Mouse (Mus musculus) gastrocnemius, adult 8-10 months (tissue): ENCODE results near the gene Bdh1. TPM values are rescaled to one million over a fixed set of nuclear protein-coding genes. Genes with fewer than 3 reads are reported as not detected.
A peak's percentile ranks its signal among the peaks of the same experiment; 100 is the strongest.
"Not testable (repeated sequence)": the region's sequence is repeated elsewhere in the genome, so short reads cannot be mapped to it uniquely, and the experiment has no call there.

Source experiments
- DNase-seq, 2 experiments: peaks; one replicate each; pipeline ENCODE4 v3.0.0; 2022; ENCODE audit warnings: low spot score in 2 of 2
- total RNA-seq, 4 experiments: library from RNA; stranded (reverse); gene quantifications; 2 replicates each; pipeline ENCODE4 v1.2.4; 2022

Bdh1 gene
- 10 to 100 TPM; 59.5 to 93.6 (median 76.7) TPM for total RNA-seq

- DNase-seq: no peak
Measured at GRCm38 (mm10) chr16:31422000-31422399, at the start of gene Bdh1. TSS of gene Bdh1 (plus strand) at chr16:31422280.

GRCm38 (mm10) chr16:31372316-31372715 lies 49.8 kb upstream of the Bdh1 start:
- not testable (repeated sequence) for DNase-seq

DNA sequence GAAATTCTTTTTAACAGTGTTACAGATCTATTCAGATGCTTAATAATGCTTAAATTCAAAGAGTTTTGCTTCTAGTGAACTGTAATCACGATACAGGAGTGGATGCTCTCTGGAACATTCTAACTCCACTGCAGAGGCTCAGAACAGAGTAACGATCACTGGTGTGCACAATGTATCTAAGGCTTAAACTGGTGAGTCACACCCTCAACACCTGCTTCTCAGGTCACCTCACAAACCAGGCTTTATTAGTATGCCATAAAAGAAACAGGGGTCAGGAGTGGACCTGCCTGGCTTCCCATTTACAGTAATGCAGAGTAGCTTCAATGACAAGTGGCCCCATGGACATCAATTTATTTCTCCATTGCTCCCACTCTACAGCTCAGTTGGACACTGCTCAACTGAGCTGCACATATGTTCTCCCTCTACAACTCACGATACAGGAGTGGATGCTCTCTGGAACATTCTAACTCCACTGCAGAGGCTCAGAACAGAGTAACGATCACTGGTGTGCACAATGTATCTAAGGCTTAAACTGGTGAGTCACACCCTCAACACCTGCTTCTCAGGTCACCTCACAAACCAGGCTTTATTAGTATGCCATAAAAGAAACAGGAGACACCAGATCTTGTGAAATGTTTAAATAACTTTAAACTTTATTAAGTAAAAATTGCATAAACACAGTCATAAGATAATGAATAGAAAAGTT lies 46.0 kb upstream of the Bdh1 start:
- not testable (repeated sequence) for DNase-seq

- not testable (repeated sequence) for DNase-seq
Measured at GRCm38 (mm10) chr16:31388269-31388668, 33.8 kb upstream of the Bdh1 start.

- no peak for DNase-seq
Measured at GRCm38 (mm10) chr16:31399231-31399630, 22.8 kb upstream of the Bdh1 start.

DNA sequence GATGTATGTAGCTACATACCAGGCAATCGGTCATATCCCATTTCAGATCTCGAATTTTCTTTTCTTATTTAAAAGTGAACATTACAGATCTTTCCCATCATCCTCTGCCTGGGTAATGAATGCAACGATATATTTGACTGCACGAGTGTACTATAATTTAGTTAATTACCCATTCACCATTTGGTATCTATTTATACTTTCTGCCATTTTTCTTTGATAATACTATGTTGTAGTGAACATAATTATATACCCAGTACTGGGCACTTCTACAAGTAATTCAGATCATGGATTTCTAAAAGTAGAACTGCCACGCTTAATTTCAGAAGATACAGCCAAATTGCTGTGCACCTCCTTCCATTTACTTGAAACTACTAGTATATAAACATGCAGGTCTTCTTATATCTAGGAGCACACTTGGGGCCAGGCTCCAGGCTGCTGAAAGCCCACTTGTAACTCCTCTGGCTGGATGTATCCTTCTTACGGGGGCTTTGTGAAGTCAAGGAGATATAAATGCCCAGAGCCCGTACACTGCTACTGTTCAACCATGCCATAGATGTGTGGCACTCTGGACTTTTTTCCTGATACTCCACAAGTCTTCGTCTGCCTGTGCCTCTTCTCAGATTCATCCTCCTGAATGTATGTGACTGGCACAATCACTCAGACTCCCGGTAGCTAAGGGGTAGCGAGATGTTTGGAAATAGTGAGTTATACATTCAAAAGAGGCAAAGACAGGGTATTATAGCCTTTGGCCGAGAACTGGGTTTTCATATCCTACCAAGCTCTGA lies 21.0 kb upstream of the Bdh1 start:
- DNase-seq: no peak

GRCm38 (mm10) chr16:31402096-31402495 lies 20.0 kb upstream of the Bdh1 start:
- no peak for DNase-seq

GRCm38 (mm10) chr16:31403971-31404370 lies 18.1 kb upstream of the Bdh1 start:
- no peak for DNase-seq

GRCm38 (mm10) chr16:31405040-31405439 lies 17.0 kb upstream of the Bdh1 start:
- no peak for DNase-seq

- DNase-seq: no peak
Measured at GRCm38 (mm10) chr16:31407872-31408271, 14.2 kb upstream of the Bdh1 start.

DNA sequence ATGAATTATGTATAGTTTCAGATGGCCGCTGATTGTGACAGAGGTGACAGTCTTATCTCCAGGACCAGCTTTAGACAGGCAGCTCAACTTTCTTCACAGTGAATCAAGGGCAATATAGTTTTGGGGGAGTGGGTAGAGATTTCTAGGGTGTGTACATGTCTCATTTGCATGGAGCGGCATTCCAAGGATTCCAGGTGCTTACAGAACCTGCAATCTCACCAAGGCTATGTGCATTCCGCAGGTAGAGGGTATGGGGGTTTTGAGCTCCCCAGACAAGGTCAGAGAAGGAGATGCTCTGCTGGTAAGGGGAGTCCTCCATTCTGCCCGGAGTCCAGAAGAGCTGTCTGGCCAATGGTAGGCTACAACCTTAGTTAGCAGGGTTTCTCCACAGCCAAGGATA lies 11.1 kb upstream of the Bdh1 start:
- no peak for DNase-seq

- DNase-seq: peak; percentile 24 to 30
Measured at GRCm38 (mm10) chr16:31412321-31412720, 9.8 kb upstream of the Bdh1 start.

- no peak for DNase-seq
Measured at GRCm38 (mm10) chr16:31413777-31414176, 8.3 kb upstream of the Bdh1 start.

GRCm38 (mm10) chr16:31415885-31416450 lies 6.1 kb upstream of the Bdh1 start:
- no peak for DNase-seq

- no peak for DNase-seq
Measured at GRCm38 (mm10) chr16:31418704-31419103, 3.4 kb upstream of the Bdh1 start.

- no peak for DNase-seq
Measured at GRCm38 (mm10) chr16:31419457-31419856, 2.6 kb upstream of the Bdh1 start.

GRCm38 (mm10) chr16:31422722-31423121 lies 642 bp downstream of the Bdh1 start:
- no peak for DNase-seq

- no peak for DNase-seq
Measured at GRCm38 (mm10) chr16:31423368-31423767, 1.3 kb downstream of the Bdh1 start.

- DNase-seq: no peak
Measured at GRCm38 (mm10) chr16:31424416-31425187, 2.5 kb downstream of the Bdh1 start.

DNA sequence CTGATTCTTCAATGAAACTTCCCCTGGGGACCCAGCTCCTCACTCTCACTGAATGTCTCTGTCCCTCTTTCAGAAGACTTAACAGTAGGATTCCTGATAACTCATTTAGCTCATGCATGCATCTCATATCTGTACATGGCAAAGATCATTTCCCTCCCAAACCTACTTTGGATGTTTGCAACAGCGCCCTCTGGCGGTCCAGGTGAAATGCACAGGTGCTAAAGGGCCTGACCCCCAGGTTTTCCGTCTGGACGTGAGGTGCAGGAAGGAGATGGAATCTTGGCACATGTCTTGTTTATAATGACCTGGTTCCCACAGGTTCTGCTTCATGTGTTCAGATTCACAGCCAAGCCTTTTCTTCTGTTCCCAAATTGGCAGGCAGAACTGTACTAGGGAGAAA lies 3.4 kb downstream of the Bdh1 start:
- DNase-seq: peak; percentile 28 to 40

DNA sequence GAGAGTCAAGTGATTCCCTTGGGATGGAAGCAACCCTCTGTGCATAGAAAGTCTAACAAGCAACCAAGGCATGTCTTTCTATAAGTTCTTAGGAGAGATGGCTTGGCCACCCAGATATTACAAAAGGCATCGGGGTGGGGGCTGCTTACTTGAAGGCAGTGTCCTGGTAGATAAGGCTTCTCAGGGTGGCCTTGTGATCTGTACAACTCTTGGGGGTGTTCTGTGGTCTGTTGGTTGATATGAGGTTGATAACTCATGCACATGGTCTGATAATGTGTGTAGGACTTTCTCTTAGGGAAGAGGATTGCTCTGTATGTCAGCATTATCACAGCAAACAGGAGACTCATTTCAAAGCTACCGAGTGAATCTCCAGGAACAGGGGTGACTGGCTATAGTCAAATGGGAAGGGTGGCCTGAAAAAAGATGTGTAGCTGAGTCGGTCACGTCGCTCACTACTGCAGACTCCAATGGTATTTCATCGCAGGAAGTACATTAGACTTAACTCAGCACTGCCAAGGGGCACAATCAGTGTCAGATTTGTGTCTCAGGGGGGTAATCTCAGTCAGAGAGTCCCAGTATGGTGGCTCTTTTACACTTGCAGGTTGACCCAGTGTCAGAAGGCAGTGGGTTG lies 4.5 kb downstream of the Bdh1 start:
- DNase-seq: no peak
